Mouse (Mus musculus) lung, postnatal 4 days (tissue): ENCODE measurements around the gene Disc1.
A peak's percentile ranks its signal among the peaks of the same experiment; 100 is the strongest.

Experiments used
- DNase-seq, 2 experiments: peaks; one replicate each; pipeline ENCODE4 v3.0.0; 2021

The Disc1 gene

GRCm38 (mm10) chr8:125277071-125277682 is 223.2 kb downstream of the Disc1 start:
- DNase-seq, result no peak

GRCm38 (mm10) chr8:125279156-125279555 is 225.2 kb downstream of the Disc1 start:
- no peak for DNase-seq

DNA sequence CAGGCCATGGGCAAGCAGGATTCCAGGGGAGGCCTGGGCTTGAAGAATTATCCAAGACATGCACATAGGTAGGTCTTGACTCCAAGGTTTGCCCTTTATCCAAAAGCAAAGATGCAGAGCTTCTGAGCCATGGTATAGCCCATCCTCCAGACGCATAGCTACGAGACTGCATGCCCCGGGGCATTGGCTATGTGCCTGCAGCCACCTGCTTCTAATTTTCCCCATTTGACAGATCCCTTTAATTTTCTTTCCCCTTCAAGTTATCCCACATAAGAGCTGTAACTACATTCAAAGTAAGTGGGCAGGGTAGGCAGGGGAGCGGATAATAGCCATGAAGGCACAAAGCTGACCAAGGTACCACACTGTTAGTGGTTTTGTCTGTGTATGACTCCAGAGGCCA is 225.9 kb downstream of the Disc1 start:
- DNase-seq, result no peak

DNA sequence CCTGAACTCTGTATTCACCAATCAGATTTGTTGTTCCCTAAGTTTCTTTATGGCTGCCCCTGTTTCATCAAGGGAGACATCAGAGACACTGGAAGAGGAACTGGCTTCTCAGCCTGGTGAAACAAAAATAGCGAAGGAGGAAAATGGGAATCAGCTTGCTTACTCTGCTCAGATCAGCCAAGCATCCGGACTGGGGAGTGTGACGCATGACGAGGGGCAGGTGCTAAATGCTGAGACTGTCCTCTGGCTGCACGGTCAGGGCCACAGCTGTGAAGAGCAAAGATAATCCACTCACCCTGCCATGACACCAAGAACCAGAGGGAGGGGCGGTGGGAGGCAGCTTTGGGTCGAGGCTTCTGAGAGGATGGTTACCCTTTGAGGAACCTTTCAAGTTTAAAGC is 228.5 kb downstream of the Disc1 start:
- DNase-seq, result peak; percentile 23 to 51

DNA sequence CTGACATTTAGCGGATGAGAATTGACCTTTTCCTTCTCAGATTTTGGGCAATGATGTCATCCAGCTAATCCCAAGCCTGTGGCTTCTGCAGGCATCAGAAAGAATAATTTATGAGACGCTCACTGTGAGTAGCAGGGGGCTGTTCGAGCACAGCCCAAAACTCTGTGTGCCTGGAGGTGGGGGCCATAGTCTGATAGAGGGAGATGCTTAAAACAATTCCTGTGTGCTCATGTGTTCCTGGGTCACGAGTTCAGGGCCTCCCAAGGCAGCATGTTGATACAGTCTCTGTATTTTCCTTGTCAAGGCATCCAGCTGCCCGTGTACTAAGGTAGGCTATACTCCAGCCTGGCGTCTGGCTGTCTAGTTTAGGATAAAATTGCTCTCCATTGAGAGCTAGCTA is 229.5 kb downstream of the Disc1 start:
- DNase-seq, result no peak

DNA sequence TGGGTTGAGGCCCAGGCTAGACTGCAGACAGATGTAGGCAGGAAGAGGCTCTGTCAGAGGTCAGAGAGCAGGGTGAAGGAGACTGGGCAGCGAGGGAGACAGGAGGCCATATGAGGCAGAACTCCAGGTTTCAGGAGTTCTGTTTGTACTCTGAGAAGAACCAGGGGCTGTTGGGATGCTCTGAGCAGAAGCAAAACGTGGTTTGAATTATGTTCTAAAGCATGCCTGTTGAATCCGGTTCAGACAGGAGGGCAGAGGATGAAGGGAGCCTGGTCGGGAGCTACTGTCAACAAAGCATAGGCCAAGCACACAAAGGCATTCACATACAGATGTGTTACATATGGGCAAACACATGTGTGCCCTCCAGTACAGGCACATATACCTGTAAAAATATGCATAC is 230.9 kb downstream of the Disc1 start:
- DNase-seq, result no peak

GRCm38 (mm10) chr8:125285391-125285790 is 231.4 kb downstream of the Disc1 start:
- no peak for DNase-seq

GRCm38 (mm10) chr8:125285966-125286681 is 232.1 kb downstream of the Disc1 start:
- DNase-seq, result peak; percentile 55 to 56

- DNase-seq, result no peak
Measured at GRCm38 (mm10) chr8:125287311-125287710, 233.3 kb downstream of the Disc1 start.

DNA sequence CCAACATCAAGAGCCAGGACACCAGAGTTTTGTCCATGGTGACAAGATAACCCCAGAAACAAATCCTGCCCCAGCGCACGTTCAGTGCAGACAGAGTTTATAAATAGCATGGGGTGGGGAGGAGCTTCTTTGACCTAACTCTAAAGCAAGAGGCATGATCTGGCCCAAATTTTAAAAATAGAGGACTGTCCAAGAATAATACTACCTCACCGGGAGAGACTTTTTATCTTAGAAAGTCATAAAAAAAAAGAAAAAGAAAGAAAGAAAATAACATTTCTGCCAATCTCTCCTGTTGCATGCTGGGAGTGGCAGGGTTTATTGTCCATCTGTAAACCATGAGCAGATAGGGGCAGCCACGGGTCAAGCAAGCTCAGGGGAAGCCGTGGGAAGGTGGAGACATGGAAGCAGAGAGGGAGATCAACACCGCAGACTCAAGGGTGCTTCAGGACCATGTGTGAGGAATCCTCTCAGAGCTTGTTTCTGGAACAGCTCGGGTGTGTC is 233.9 kb downstream of the Disc1 start:
- DNase-seq, result peak in 1 of 2 experiments; percentile 17

DNA sequence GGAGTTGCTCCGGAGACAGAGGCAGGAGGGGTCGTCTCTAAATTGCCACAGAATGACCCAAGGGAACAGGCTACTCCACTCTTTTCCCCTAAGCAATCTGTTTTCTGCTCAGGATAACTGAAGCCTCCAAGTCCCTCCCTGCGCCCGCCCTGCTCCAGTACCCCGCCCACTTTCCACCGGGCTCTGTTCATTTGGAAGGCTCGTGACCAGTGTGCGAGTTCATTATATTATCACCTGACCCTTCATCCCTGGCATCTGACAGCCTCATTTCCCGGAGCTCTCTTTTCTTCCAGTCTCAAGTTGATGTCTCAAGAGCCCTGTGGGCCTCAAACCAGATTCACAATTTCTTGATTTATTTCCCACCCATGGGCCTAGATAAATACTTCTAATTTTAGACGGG is 237.5 kb downstream of the Disc1 start:
- no peak for DNase-seq

- DNase-seq, result no peak
Measured at GRCm38 (mm10) chr8:125291932-125292717, 238.1 kb downstream of the Disc1 start.

DNA sequence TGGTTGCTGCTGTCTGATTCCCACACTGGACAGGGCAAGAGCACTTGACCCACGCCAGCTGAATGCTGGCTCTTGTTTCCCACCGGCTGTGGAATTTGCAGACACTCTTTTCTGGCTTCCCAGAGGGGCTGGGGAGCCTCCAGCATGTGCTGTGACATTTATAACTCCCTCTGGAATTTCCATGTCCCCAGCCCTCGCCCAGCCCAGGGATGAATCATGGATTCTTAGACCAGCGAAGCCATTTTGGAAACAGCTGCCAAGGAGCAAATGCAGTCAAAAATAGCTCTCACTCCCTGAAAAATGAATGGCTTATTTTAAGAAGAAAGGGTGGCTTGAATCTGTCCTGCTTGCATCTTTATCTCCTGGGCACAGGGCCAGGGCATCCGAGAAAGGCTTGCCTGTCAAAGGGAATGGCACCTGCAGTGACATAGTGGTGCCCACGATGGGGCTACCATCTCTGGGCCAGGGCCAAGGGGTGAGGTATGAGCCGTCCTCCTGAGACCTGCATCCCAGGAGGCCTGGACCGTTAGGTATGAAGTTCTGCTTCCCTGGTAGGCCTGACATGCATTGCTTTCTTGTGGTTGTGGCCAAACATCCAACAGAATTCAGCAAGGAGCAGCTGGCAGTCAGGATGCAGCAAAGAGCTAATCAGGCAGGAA is 239.1 kb downstream of the Disc1 start:
- DNase-seq, result peak; percentile 66 to 89

GRCm38 (mm10) chr8:125299248-125299647 is 245.3 kb downstream of the Disc1 start:
- no peak for DNase-seq

GRCm38 (mm10) chr8:125301931-125302361 is 248.0 kb downstream of the Disc1 start:
- DNase-seq, result peak in 1 of 2 experiments; percentile 51

GRCm38 (mm10) chr8:125306665-125307064 is 252.7 kb downstream of the Disc1 start:
- no peak for DNase-seq

GRCm38 (mm10) chr8:125309985-125310384 is 256.0 kb downstream of the Disc1 start:
- DNase-seq, result no peak
